Mouse (Mus musculus): ENCODE results near the gene Gpr146. TPM values are rescaled to one million over a fixed set of nuclear protein-coding genes. Genes with fewer than 3 reads are reported as not detected.
A peak's percentile ranks its signal among the peaks of the same experiment; 100 is the strongest.

The Gpr146 gene
- total RNA-seq, 2 experiments from 2014 or later = 5.7 to 7.5 TPM

DNA sequence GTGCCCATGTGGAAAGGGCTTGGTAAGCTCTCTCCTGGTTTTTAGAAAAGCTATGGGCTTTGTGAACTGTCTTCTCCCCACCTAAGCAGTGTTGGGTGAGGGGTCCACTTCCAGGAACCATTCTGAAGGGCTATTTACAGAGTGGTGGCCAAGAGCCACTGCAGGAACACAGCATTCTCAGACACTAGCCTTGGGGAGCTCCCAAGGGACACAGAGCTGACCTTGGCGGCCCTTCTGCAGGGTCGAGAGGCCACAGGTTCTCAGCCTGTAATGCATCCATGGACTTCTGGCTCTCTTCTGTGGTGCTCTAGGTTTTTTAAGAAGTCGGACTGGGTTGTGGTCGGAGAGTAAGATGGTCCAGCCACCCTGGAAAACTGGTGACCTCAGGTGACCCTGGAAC is 32.6 kb downstream of the Gpr146 start:
- no peak for DNase-seq (ENCODE audit: extremely low spot score in 1 of 2, low spot score in 2 of 2)
- intact Hi-C loops (cut with DNase I) = no loop called here

DNA sequence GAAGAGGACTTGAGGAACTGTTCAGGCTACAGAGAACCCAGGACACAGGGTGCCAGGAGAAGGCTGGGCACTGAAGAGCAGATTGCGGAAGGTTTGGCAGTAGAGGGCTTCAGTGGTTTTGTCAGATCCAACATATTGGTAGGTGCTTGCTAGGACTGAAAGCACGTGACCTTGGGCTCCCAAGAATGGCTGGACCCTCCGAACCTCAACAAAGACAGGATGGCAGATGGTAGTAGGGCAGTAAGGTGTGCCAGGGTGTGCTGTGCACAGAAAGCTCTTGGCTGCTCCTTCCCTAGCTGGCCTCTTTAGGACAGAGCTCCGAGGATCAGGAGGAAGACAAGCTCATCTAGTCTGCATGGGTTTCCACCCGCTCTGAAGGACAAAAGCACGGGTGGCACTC is 33.6 kb downstream of the Gpr146 start:
- no peak for DNase-seq (ENCODE audit: extremely low spot score in 1 of 2, low spot score in 2 of 2)
- intact Hi-C loops (cut with DNase I) = no loop called here

DNA sequence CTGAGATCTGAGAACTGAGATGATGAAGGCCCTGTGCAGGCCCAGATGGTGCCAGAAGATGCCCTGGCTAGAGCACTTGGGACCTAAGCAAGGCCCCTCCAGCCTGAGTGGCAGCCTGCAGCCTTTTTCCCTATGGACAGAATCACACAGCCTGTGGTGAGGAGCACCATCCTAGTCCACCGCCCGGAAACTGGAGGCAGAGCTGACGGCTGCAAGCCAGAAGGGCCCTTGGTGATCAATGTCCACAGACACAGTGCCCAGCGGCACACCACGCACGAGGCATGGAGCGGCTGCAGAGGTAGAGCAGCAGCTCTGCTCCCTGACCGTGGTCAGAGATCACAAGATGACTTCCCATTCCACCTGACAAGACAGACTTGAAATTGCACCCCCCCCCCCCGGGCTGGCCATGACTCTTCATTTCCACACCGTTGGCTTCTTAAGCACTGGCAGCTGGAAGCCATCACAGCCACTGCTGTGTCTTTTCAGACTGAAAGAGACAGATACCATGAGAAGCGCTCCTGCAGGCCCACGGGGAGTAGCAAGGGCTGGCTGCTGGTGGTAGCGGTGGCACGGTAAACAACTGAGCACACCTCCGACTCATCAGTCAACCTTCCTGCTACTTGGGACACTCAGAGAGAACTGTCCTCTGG is 34.3 kb downstream of the Gpr146 start:
- intact Hi-C loops (cut with DNase I) = no loop called here
- no peak for DNase-seq (ENCODE audit: extremely low spot score in 1 of 2, low spot score in 2 of 2)

DNA sequence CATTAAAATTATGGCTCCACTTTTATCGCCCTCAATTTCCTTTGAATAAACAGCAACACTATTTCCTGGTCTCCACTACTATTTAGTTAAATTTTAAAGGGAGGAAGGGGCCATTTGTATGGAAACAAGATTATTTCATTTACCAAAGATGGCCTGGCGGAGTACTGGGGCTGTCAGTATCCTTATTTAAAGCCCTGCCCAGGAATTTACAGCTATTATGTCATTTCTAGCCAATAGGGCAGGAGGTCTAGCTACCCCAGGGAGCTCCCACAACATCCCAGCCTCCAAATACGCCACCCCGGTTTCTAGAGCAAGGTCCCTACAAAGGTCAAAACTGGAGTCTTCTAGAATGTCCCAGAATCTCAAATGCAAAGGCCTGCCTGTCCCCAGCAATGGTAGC is 36.0 kb downstream of the Gpr146 start:
- intact Hi-C loops (cut with DNase I) = no loop called here
- no peak for DNase-seq (ENCODE audit: extremely low spot score in 1 of 2, low spot score in 2 of 2)

DNA sequence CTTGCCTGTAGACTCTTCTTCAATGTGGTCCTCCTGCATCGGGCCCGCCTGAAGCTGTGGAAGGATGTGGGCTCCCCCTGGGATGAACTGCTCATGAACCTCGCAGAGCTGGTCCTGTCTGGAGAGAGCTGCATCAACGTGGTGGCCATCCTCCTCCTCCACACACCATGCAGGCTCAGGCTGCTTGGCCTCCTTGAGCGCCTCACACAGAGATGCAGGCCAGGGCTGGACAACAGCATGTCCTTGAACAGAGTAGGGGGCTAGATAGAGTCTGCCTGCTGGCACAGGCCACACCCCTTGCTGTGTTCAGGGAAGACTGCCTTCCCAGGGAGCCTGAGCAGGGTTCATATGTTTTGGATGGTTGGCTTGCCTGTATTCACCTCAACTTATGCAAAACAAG is 37.5 kb downstream of the Gpr146 start:
- DNase-seq (ENCODE audit: extremely low spot score in 1 of 2, low spot score in 2 of 2) = no peak
- intact Hi-C loops (cut with DNase I) = no loop called here

DNA sequence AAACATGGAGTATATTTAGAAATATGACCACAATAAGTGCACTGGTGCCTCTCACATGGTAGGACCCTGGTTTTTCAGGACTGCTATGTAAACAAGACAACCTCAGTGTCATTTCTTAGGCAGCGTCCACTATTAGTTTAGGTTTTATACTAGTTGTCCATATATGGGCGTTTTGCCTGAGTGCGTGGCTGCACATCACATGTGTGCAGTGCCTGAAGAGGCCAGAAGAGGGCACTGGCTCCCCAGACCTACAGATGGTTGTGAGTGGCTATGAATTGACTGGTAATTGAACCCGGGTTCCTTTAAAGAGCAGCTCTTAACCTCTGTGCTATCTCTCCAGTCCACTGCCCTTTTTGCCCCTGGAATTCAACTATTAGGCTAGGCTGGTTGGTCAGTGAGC is 39.4 kb downstream of the Gpr146 start:
- DNase-seq (ENCODE audit: extremely low spot score in 1 of 2, low spot score in 2 of 2) = no peak
- intact Hi-C loops (cut with DNase I) = no loop called here

DNA sequence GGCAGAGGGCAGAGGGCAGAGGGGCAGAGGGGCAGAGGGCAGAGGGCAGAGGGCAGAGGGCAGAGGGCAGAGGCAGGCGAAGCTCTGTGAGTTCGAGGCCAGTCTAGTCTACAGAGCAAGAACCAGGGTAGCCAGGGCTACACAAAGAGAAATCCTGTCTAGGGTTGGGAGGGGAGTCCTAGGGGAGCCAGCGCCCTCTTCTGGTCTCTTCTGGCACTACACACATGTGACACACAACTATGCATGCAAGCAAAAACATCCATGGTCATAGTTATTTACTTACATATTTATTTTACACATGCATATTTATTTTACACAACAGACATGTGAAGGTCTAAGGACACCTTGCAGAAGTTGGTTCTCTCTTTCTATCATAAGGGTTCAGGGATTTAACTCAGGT is 40.0 kb downstream of the Gpr146 start:
- intact Hi-C loops (cut with DNase I) = no loop called here
- DNase-seq (ENCODE audit: extremely low spot score in 1 of 2, low spot score in 2 of 2) = no peak

DNA sequence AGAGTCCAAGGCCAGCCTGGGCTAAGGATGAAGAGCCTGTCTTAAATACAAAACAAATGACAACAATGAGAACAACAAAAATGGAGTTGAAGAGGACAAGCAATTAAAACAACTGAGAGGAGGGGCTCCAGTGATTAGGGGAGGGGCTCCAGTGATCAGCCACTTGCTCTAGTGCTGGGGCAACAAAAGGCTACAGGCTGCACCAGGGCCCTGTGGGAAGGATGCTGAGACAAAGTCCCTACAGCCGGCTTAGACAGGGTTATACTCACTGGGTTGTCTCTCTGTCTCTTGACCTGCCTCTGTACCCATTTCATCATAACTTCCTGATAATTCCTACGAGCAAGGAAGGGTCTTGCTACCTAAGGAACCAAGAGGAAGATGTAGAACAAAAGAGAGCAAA is 40.6 kb downstream of the Gpr146 start:
- intact Hi-C loops (cut with DNase I) = no loop called here
- no peak for DNase-seq (ENCODE audit: extremely low spot score in 1 of 2, low spot score in 2 of 2)

DNA sequence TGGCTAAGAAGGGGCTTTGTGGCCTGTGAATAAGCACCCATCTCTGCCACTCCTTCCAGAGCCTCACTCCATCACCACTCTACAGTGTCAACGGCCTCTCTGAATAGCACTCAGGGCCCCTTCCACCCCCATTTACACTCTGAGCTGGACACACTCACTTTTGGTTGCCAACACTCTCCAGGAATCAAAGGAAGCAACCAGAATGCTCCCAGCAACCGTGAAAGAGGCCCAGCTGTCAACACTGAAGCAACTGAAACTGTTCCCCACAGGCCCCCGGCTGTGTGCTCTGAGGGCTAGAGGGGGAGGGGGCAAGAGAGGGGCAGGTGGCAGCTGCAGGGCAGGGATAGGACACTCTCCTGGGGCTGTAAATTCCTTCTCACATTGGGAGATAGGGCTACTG is 41.1 kb downstream of the Gpr146 start:
- DNase-seq (ENCODE audit: extremely low spot score in 1 of 2, low spot score in 2 of 2) = no peak

DNA sequence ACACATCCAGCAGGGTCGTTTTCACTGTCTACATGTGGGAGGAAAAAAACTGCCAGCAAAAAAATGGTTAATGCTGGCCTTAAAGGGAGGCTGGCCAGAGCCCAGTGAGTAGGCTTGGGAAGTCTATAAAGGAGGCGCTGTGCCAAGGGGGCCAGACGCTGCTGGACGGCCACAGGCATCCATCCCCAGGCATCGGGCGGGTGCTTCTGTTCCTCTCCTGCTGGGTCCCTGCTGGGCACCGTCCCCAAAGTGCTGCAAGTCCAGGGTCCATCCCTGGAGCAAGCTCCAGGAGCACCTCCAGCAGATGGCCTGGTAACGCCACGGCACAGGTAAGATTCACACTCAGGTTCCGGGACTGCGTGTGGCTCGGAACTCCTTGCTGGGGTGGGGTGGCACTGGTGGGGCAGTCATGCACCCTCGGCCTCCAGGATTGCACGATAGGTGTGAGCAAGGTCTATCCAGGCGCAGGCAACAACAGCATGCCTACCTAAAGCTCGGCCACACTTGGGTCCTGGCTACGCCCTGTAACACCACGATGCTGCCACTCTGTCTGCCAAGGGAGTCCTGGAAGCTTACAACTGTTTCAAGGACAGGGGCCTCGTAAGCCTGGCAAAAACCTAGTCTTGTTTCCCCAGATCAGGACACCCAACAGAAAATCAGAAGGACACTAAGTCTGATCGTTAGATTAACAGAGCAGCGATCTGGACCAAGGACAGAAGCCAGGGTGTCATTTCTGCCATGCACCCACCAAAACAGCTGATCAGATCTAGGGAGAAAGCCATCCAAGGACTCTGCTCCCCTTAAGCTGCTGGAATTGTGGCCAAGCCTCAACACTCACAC is 45.7 kb downstream of the Gpr146 start, which contains the start of gene Gper1:
TSS of gene Gper1 (plus strand) at position 126 of the 840 bp plus-strand sequence.
- intact Hi-C loops (cut with DNase I) = no loop called here
- peak; percentile 60 to 83 for DNase-seq (ENCODE audit: extremely low spot score in 1 of 2, low spot score in 2 of 2)

More for the DNA sequence above, 41.1 kb downstream of the Gpr146 start:
- intact Hi-C loops (cut with DNase I) = no loop called here

DNA sequence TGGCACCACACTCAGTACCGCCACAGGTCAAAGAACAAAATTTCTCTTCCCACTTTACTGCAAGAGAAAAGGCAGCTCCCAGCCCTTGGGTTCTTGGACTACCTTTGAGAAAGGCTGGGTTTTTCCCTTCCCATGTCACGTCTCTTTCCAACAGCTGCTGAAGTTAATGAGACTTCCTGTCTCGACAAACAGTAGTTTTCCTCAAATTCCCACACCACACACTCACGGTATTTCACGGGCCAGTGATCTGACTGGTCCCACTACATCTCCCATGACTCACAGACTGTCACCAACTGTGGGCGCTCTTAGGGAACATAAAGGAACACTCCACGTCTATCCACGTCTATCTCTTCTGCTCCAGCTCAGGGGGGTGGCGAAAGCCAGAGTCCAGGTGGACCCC is 47.7 kb downstream of the Gpr146 start:
- intact Hi-C loops (cut with DNase I) = no loop called here
- no peak for DNase-seq (ENCODE audit: extremely low spot score in 1 of 2, low spot score in 2 of 2)

DNA sequence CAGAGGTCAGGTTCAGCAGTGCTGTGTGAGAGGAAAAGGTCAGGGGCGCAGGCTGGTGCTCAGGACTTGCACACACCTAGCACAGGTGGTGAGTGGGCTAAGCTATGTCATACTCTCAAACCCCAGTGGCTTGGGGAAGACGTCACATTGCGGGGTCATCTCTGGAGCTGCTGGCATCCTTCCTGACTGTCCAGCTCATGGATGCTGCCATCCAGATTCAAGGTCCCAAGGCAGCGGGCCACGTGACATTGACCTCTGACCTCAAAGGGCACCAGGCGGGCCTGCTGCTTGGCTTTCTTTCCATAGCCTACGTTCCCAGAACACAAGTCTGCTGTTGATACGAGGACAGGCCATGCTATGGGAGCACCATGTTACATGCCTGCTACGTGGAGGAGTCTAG is 49.5 kb downstream of the Gpr146 start:
- intact Hi-C loops (cut with DNase I) = no loop called here
- DNase-seq (ENCODE audit: extremely low spot score in 1 of 2, low spot score in 2 of 2) = no peak

DNA sequence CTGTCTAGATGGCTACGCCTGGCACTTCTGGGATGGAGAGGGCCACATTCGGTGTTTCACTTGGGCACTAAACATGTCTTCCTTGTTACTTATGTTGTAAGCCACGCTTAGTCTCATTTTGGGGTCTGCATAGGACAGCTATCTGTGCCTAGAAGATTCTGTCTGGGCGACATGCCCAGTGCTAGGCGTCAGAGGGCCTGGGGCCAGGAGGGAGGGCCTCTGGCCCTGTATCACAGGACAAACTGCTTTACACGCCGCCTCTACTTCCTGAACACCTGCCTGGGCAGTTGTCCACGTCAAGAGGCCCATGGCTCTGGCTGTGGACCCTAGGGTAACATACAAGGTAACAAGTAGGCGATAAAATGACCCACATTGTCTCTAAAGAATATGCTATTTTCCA is 50.5 kb downstream of the Gpr146 start:
- intact Hi-C loops (cut with DNase I) = no loop called here
- peak in 1 of 2 experiments; percentile 57 for DNase-seq (ENCODE audit: extremely low spot score in 1 of 2, low spot score in 2 of 2)

DNA sequence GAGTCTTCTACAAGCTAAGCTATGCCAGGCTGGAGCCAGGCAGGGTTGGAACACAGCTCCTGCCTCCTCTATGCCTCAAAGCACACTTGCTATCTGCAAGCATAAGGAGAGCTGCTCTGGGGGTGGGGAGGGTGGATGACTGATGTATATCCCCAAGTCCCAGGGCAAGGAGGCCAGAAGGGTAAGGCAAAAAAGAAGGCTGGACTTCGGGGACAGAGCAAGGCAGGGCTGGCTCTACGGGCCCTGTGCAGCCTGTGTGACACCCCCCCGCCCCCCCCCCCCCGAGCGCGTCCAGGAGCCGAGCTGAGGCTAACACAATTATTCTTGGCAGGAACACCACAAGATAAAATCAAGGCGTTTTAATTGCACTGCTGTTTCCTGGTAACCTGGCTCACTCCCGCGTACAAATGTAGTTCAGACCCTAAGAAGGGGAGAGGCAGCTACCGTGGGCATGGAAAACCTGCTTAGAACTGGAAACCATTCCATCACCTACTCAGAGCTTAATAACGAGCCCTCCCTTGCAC is 52.4 kb downstream of the Gpr146 start:
- DNase-seq (ENCODE audit: extremely low spot score in 1 of 2, low spot score in 2 of 2) = no peak
- intact Hi-C loops (cut with DNase I) = no loop called here

DNA sequence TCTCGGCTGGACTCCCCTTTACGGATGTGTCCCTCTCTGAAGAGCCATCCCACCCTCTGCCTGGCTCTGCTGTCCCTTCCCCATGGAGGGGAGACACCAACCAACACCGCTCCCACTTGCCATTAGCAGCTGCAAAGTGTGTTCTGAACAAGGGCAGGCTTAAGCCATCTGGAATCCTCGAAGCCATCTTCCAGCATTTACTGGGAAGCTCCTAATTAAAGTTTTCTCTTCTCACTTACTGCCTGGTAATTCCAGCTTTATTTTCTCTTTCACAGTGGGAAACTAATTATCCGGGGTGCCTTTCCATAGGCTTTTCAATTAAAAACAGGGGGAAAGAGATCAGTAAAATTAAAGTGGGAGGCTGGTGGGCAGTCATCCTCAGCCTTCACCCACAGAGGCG is 54.8 kb downstream of the Gpr146 start:
- DNase-seq (ENCODE audit: extremely low spot score in 1 of 2, low spot score in 2 of 2) = no peak
- intact Hi-C loops (cut with DNase I) = no loop called here

DNA sequence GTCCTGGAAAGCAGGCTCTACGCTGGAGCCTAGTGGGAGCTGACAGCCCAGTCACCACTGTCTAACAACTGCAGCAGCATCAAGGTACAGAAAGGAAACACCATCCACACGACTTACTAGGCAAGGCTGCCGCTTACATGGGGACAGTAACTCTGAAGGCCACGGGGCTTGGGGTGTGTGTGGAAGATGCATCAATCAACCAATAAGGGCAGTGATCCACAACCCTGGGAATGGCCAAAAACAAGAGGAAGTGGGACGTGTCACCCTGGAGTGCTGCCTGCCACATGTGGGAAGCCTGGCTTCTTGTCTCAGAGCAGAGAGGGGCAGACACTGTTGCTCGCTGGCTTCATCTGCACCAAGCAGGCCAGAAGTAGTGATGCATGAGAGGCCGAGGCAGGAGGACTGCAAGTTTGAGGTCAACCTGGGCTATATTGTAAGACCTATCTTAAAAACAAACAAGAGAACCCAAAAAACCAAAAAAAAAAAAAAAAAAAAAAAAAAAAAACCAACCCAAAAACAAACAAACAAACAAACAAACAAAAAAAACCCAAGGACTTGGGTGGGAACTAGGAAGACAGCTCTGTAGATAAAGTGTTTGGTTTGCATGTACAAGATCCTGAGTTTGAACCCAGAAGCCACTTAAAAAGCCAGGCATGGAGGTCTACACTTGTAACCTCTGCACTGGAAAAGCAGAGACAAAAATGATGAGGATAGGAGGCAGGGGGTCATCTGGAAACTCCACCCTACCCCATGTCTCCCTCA is 55.4 kb downstream of the Gpr146 start:
- intact Hi-C loops (cut with DNase I) = no loop called here
- no peak for DNase-seq (ENCODE audit: extremely low spot score in 1 of 2, low spot score in 2 of 2)

DNA sequence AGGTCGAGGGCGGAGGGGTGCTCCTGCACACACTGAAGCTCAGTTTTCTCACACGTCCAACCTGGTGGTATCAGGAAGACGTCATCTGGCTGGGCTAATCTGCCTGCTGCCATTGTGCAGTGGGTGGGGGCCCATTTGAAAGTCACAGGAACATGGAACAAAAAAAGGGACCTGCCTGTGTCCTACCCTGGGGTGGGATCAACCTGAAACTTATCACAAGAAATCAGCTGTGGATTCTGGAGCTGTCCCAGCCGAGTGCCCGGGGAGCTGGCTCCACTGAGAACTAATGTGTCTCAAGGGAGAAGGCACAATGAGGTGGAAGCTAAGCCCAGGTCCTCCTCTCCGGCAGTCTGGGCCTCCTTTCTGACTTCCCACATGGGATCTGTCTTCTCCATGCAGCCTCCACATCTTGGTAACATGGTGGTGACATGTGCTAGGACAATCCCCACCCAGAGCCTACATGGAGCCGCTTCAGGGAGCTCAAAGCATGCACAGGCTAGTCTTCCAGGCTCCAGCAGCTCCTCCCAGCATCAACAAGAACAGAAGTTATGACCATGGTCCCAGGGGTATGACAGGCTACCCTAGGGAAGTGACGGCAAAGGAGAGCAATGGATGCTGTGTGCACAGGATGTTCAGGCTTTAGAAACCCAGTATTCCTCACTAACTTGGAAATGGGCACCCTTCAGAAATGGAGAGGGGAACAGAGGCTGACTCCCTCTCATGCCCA is 56.5 kb downstream of the Gpr146 start:
- intact Hi-C loops (cut with DNase I) = no loop called here
- no peak for DNase-seq (ENCODE audit: extremely low spot score in 1 of 2, low spot score in 2 of 2)

DNA sequence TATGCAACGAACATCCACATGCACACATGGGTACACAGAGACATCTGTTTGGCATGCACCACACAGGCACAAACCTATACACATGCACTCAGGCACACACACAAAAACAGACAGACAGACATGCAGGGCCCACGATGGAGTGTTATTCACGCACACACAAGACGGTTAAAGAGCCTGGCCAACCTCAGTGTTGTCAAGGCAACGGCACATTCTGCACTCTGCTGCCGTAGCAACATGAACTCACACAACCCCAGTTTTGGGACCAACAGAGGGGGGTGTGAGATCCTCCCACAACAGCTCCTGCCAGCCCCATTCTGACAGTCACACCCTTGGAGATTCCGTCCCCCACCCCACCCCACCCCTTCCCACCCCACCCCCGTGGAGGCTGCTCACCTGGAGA is 57.4 kb downstream of the Gpr146 start:
- peak; percentile 76 to 84 for DNase-seq (ENCODE audit: extremely low spot score in 1 of 2, low spot score in 2 of 2)
- intact Hi-C loops (cut with DNase I) = no loop called here

DNA sequence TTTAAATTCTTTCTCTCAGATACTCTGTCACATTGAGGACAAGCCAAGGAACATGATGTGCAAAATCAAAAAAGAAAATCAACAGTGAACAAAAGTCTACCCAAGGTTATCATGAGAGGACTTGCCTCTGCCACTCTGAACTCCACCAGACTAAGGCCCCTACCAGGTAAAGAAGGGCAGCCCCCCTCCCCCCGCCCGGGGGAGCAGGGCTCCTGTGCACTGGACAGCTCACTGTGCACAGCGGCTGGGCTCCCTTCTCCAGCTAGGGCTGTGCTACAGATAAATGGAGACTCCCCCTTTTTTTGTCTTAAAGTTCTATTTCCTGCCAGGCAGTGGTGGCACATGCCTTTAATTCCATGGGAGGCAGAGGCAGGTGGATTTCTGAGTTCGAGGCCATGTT is 60.3 kb downstream of the Gpr146 start:
- no peak for DNase-seq (ENCODE audit: extremely low spot score in 1 of 2, low spot score in 2 of 2)
- intact Hi-C loops (cut with DNase I) = no loop called here

Measured in left cerebral cortex, postnatal 10 days (tissue).